Mouse (Mus musculus): Measurements from ENCODE around the gene Nmnat2. TPM values are rescaled to one million over a fixed set of nuclear protein-coding genes. Genes with fewer than 3 reads are reported as not detected.

The Nmnat2 gene
- polyA plus RNA-seq, 1 experiment = 0.63 TPM

DNA sequence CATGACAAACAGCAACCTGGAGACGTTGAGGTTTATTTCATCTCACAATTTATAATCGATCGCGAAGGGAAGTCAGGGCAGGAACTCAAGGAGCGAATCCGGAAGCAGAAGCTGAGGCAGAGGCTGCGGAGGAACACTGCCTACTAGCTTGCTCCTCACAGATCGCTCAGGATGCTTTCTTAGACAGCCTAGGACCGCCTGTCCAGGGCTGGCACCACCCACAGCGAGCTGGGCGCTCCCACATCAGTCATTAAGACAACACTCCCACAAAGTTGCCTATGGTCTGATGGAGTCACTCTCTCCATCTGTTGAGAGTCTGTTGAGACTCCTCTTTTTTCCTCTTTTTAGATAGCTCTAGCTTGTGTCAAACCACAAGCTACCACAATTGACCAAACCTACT is 20.8 kb upstream of the Nmnat2 start:
- TF ChIP-seq POLR2A (IDR thresholded peaks at IDR 0.05; ENCODE audit: low read depth, low read length) (no peak), CTCF (IDR thresholded peaks at IDR 0.05; ENCODE audit: extremely low read depth, insufficient read depth, insufficient read length, insufficient replicate concordance) (no peak)
- no peak for DNase-seq (ENCODE audit: low read depth in 1 of 2, low spot score in 2 of 2)

DNA sequence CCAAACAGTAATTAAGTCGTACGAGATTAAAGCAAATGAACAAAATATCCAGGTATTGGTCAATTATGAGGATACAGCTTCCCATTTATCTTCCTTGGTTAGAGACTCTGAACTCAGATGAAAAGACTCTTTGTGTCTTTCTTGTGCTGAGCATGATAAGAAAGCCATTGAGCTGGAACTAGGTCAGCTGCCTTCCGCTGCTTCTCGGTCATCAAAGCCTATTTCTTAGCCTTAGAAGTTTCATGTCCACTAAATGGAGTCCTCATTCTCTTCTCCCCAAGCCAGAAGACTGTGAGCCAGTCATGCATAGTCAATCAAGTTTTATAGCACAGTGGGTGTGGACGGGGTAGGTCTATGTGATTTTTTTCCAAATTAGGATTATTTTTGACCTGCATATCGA is 19.3 kb upstream of the Nmnat2 start:
- no peak for TF ChIP-seq POLR2A (IDR thresholded peaks at IDR 0.05; ENCODE audit: low read depth, low read length)
- no peak for TF ChIP-seq CTCF (IDR thresholded peaks at IDR 0.05; ENCODE audit: extremely low read depth, insufficient read depth, insufficient read length, insufficient replicate concordance)
- Histone ChIP-seq H3K27me3 (ENCODE audit: control insufficient read depth, insufficient read depth, low read length) (no peaks in the 10 kb centered on the region), H3K27ac (ENCODE audit: insufficient read depth, low read length) (no peak overlapping the region), H3K36me3 (ENCODE audit: control insufficient read depth, insufficient read depth, low read length) (no peaks in the 10 kb centered on the region), H3K4me1 (ENCODE audit: control insufficient read depth, insufficient read depth, insufficient read length) (no peaks in the 10 kb centered on the region), H3K4me3 (ENCODE audit: extremely low read depth, insufficient read depth, insufficient read length) (no peak overlapping the region)
- WGBS = 88% methylated on average over 6 of the region's 6 CpGs
- DNase-seq (ENCODE audit: low read depth in 1 of 2, low spot score in 2 of 2) = no peak

More for the DNA sequence above, 20.8 kb upstream of the Nmnat2 start:
- H3K27me3 ChIP-seq (ENCODE audit: control insufficient read depth, insufficient read depth, low read length) = no peaks in the 10 kb centered on the region
- no peak overlapping the region for H3K27ac ChIP-seq (ENCODE audit: insufficient read depth, low read length)
- no peak overlapping the region for H3K4me3 ChIP-seq (ENCODE audit: extremely low read depth, insufficient read depth, insufficient read length)
- no peaks in the 10 kb centered on the region for H3K4me1 ChIP-seq (ENCODE audit: control insufficient read depth, insufficient read depth, insufficient read length)
- H3K36me3 ChIP-seq (ENCODE audit: control insufficient read depth, insufficient read depth, low read length) = no peaks in the 10 kb centered on the region
- WGBS = 40% methylated on average over 11 of the region's 11 CpGs

DNA sequence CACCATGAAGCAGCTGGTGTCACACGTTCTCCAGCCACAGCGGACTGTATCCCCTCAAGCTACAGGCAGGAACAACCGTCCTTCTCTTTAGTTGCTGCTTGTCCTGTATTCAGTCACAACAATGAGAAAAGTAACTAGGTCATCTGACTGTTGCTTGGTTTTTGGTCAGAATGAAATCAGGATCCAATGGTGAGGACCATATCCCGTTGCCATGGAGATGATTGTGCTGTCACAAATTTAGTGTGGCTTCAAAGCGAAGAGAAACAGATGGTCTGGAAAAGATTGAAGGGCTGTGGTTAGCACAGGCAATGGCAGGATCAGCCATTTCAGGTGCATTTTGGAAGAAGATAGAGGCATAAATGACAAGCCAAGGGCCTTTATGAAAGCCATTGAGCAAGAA is 18.4 kb upstream of the Nmnat2 start:
- no peak for DNase-seq (ENCODE audit: low read depth in 1 of 2, low spot score in 2 of 2)
- no peak for TF ChIP-seq CTCF (IDR thresholded peaks at IDR 0.05; ENCODE audit: extremely low read depth, insufficient read depth, insufficient read length, insufficient replicate concordance)
- no peak for TF ChIP-seq POLR2A (IDR thresholded peaks at IDR 0.05; ENCODE audit: low read depth, low read length)
- no peaks in the 10 kb centered on the region for H3K27me3 ChIP-seq (ENCODE audit: control insufficient read depth, insufficient read depth, low read length)
- no peaks in the 10 kb centered on the region for H3K4me1 ChIP-seq (ENCODE audit: control insufficient read depth, insufficient read depth, insufficient read length)
- 88% methylated on average over 5 of the region's 5 CpGs for WGBS
- no peak overlapping the region for H3K4me3 ChIP-seq (ENCODE audit: extremely low read depth, insufficient read depth, insufficient read length)
- no peak overlapping the region for H3K27ac ChIP-seq (ENCODE audit: insufficient read depth, low read length)
- H3K36me3 ChIP-seq (ENCODE audit: control insufficient read depth, insufficient read depth, low read length) = no peaks in the 10 kb centered on the region

DNA sequence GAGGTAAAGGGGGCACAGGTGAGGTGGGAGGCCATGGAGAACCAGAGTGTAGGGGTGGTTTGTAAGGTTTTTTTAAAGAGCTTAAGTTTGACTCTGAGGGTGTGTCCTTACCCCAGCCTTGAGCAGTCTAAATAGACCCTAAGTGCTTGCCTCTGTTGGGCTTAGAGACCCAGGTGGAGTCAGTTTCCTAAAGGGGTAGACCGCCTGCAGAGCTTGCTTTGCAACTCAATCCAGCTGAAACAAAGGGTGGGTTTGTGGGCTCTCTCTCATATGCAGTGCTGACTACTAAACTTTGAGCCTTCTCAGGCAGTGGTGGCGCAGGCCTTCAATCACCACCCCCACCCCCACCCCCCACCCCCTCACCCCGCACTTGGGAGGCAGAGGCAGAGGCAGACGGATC is 11.8 kb upstream of the Nmnat2 start:
- TF ChIP-seq POLR2A (IDR thresholded peaks at IDR 0.05; ENCODE audit: low read depth, low read length) (no peak), CTCF (IDR thresholded peaks at IDR 0.05; ENCODE audit: extremely low read depth, insufficient read depth, insufficient read length, insufficient replicate concordance) (no peak)
- no peak overlapping the region for H3K4me3 ChIP-seq (ENCODE audit: extremely low read depth, insufficient read depth, insufficient read length)
- no peaks in the 10 kb centered on the region for H3K36me3 ChIP-seq (ENCODE audit: control insufficient read depth, insufficient read depth, low read length)
- H3K4me1 ChIP-seq (ENCODE audit: control insufficient read depth, insufficient read depth, insufficient read length) = no peaks in the 10 kb centered on the region
- no peak for DNase-seq (ENCODE audit: low read depth in 1 of 2, low spot score in 2 of 2)
- no peaks in the 10 kb centered on the region for H3K27me3 ChIP-seq (ENCODE audit: control insufficient read depth, insufficient read depth, low read length)
- no peak overlapping the region for H3K27ac ChIP-seq (ENCODE audit: insufficient read depth, low read length)
- WGBS = 71% methylated on average over 4 of the region's 4 CpGs

DNA sequence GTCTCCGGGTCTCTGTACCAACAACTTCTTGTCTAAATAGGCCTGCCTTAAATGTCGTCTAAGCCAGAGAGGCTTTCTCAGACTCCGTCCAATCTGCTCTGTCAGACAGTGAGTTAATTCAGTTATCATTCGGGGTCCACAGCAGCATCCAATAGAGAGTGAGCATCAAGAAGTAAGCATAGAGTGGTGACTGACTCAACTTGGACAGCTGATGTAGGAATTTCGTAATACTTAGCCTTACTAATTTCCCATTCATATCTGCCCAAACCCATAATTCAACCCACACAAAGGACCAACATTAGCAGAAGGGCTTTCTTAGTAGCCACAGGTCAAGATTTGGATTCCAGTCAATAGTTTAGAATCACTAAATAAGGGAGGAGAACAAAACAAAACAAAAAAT is 626 bp upstream of the Nmnat2 start:
- WGBS = 81% methylated on average over 5 of the region's 5 CpGs
- Histone ChIP-seq H3K36me3 (ENCODE audit: control insufficient read depth, insufficient read depth, low read length) (no peaks in the 10 kb centered on the region), H3K4me1 (ENCODE audit: control insufficient read depth, insufficient read depth, insufficient read length) (no peaks in the 10 kb centered on the region), H3K27me3 (ENCODE audit: control insufficient read depth, insufficient read depth, low read length) (peaks cover 12% of the 10 kb centered on the region), H3K4me3 (ENCODE audit: extremely low read depth, insufficient read depth, insufficient read length) (no peak overlapping the region), H3K27ac (ENCODE audit: insufficient read depth, low read length) (no peak overlapping the region)
- TF ChIP-seq CTCF (IDR thresholded peaks at IDR 0.05; ENCODE audit: extremely low read depth, insufficient read depth, insufficient read length, insufficient replicate concordance) (no peak), POLR2A (IDR thresholded peaks at IDR 0.05; ENCODE audit: low read depth, low read length) (no peak)
- DNase-seq (ENCODE audit: low read depth in 1 of 2, low spot score in 2 of 2) = no peak

DNA sequence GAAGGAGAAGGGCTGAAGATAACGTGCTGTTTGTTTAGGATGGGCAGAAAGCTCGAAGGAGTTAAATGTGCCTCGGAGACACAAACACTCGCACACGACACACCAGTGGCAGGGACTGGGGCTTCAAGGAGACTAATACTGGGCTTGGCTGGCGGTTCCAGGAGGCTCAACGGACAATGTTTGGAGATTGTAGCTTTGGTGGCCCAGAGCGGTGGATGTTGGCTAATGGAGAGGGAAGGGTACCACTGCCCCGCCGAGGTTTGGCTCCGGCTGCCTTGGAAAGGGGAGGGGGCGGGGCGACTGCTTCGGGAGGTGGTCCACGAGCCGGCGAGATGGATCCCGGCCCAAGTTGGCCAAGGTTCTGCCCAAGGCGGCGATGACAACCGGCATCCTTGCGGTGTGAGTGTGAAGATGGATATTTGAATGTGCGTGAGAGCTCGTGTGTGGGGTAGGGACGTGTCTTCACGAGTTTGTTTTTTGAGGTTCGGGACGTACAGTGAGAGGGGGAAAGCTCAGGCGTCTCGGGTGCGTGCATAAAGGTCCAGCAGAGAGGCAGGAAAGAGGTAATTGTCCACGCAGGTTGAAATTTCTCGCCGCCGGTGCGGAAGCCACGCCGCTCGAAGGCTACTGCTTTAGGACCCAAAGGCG is 895 bp downstream of the Nmnat2 start:
- peaks cover 12% of the 10 kb centered on the region for H3K27me3 ChIP-seq (ENCODE audit: control insufficient read depth, insufficient read depth, low read length)

DNA sequence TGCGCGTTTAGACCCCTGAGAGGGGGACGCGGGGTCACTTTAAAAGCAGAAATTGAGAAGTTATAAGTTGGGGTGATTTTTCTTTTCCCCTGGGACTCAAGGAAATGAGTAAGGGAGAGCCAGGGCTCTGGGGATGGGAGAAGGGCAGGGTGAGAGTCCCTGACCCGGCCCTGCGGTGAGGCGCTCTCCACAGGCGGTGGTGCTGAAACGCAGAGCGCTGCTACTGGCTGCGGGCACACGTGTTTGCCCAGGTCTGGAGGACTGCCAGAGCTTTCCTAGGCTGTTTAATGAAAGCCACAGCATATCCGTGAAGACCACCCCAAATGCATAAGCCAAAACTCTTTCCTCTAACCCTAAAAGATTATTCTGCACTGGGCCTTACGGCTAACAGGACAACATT is 1.4 kb downstream of the Nmnat2 start:
- H3K4me1 ChIP-seq (ENCODE audit: control insufficient read depth, insufficient read depth, insufficient read length) = no peaks in the 10 kb centered on the region
- no peak overlapping the region for H3K27ac ChIP-seq (ENCODE audit: insufficient read depth, low read length)
- 11% methylated on average over 14 of the region's 14 CpGs for WGBS

More for the DNA sequence above, 895 bp downstream of the Nmnat2 start:
- Histone ChIP-seq H3K4me3 (ENCODE audit: extremely low read depth, insufficient read depth, insufficient read length) (no peak overlapping the region), H3K36me3 (ENCODE audit: control insufficient read depth, insufficient read depth, low read length) (no peaks in the 10 kb centered on the region), H3K4me1 (ENCODE audit: control insufficient read depth, insufficient read depth, insufficient read length) (no peaks in the 10 kb centered on the region), H3K27ac (ENCODE audit: insufficient read depth, low read length) (no peak overlapping the region)
- DNase-seq (ENCODE audit: low read depth in 1 of 2, low spot score in 2 of 2) = no peak
- 10% methylated on average over 40 of the region's 40 CpGs for WGBS
- TF ChIP-seq POLR2A (IDR thresholded peaks at IDR 0.05; ENCODE audit: low read depth, low read length) (no peak), CTCF (IDR thresholded peaks at IDR 0.05; ENCODE audit: extremely low read depth, insufficient read depth, insufficient read length, insufficient replicate concordance) (no peak)

More for the DNA sequence above, 1.4 kb downstream of the Nmnat2 start:
- no peaks in the 10 kb centered on the region for H3K36me3 ChIP-seq (ENCODE audit: control insufficient read depth, insufficient read depth, low read length)
- TF ChIP-seq CTCF (IDR thresholded peaks at IDR 0.05; ENCODE audit: extremely low read depth, insufficient read depth, insufficient read length, insufficient replicate concordance) = no peak
- H3K27me3 ChIP-seq (ENCODE audit: control insufficient read depth, insufficient read depth, low read length) = peaks cover 12% of the 10 kb centered on the region
- DNase-seq (ENCODE audit: low read depth in 1 of 2, low spot score in 2 of 2) = peak in 1 of 2 experiments; percentile 6
- no peak overlapping the region for H3K4me3 ChIP-seq (ENCODE audit: extremely low read depth, insufficient read depth, insufficient read length)

Data from spleen, adult 2 months (tissue).